Mouse (Mus musculus) liver, embryonic 14.5 days (tissue): ENCODE data around the gene Rnf20.

Source experiments
- CTCF ChIP-seq: IDR thresholded peaks from 2 replicates; pipeline ENCODE4 v1.5.1; 2016; ENCODE audit warnings: antibody characterized with exemption, low read depth, control low read depth
- EP300 ChIP-seq: IDR thresholded peaks from 2 replicates; pipeline ENCODE4 v1.6.1; 2016; ENCODE audit warnings: antibody characterized with exemption, low read depth

- TF ChIP-seq CTCF (peak; percentile 19; the same call in 1 of the 2 replicates), EP300 (peak; percentile 79)
Observed at GRCm38 (mm10) chr4:49639913-49640312, 8.1 kb downstream of the Rnf20 start.
